Mouse (Mus musculus) CH12.LX (cell line): ENCODE data around the gene Vwa5b2. TPM values are rescaled to one million over a fixed set of nuclear protein-coding genes. Genes with fewer than 3 reads are reported as not detected.
A peak's percentile ranks its signal among the peaks of the same experiment; 100 is the strongest.

Experiments used
- DNase-seq: peaks from one replicate; pipeline ENCODE4 v3.0.0-alpha.2; 2013; ENCODE audit errors: extremely low read depth
- H3K27ac ChIP-seq: 2 replicates; pipeline ENCODE4 v1.5.1; 2012; ENCODE audit warnings: low read depth, mild to moderate bottlenecking, control low read depth, moderate library complexity; ENCODE audit not compliant: insufficient read depth
- H3K27me3 ChIP-seq: replicated peaks from 2 replicates; pipeline ENCODE3; 2012; ENCODE audit warnings: inconsistent platforms
- H3K36me3 ChIP-seq, 2 experiments: replicated peaks in 1 of 2; 2 replicates each; pipeline versions ENCODE3 to v1.6.1; 2012; ENCODE audit warnings: inconsistent platforms in 1 of 2, low read length in 1 of 2, mild to moderate bottlenecking in 1 of 2, mixed read lengths in 1 of 2, moderate library complexity in 1 of 2; ENCODE audit not compliant: control insufficient read depth in 1 of 2, insufficient read depth in 1 of 2
- H3K4me1 ChIP-seq, 2 experiments: 2 replicates each; pipeline ENCODE4 v1.6.1; 2012; ENCODE audit warnings: inconsistent platforms in 1 of 2, moderate library complexity in 1 of 2; ENCODE audit not compliant: insufficient read depth in 2 of 2, control insufficient read depth in 1 of 2
- H3K4me2 ChIP-seq: 2 replicates; pipeline ENCODE4 v1.6.1; 2012; ENCODE audit warnings: low read depth, mild to moderate bottlenecking, control low read depth; ENCODE audit not compliant: poor library complexity, insufficient read depth, severe bottlenecking
- H3K4me3 ChIP-seq, 3 experiments: fragments of 150-350 bp in 1 of 3; sonication (generic) in 1 of 3; replicated peaks in 1 of 3; 2 replicates each; pipeline versions ENCODE3 to v1.5.1; 2011 to 2012; ENCODE audit warnings: low read depth in 2 of 3, low read length in 2 of 3, mild to moderate bottlenecking in 2 of 3, moderate library complexity in 2 of 3, control low read depth in 1 of 3, improper control_type of control experiment in 1 of 3, inconsistent platforms in 1 of 3, mixed read lengths in 1 of 3; ENCODE audit not compliant: poor library complexity in 1 of 3
- H3K79me2 ChIP-seq: replicated peaks from 2 replicates; pipeline ENCODE4 v1.6.1; 2012; ENCODE audit warnings: mild to moderate bottlenecking, moderate library complexity; ENCODE audit not compliant: control insufficient read depth, poor library complexity, insufficient read depth, severe bottlenecking; ENCODE audit errors: extremely low read depth
- H3K9ac ChIP-seq: 2 replicates; pipeline ENCODE4 v1.6.1; 2012; ENCODE audit warnings: low read depth, mild to moderate bottlenecking, control low read depth, moderate library complexity; ENCODE audit not compliant: insufficient read depth
- H3K9me3 ChIP-seq: replicated peaks from 2 replicates; pipeline ENCODE3; 2012; ENCODE audit warnings: low read length, inconsistent platforms, mixed read lengths
- BHLHE40 ChIP-seq: IDR thresholded peaks from 2 replicates; pipeline ENCODE4 v1.6.1; 2011; ENCODE audit warnings: mild to moderate bottlenecking, low read depth, low read length, improper control_type of control experiment
- CHD2 ChIP-seq: IDR thresholded peaks from 2 replicates; pipeline ENCODE4 v1.6.1; 2011; ENCODE audit warnings: low read length, improper control_type of control experiment
- CTCF ChIP-seq, 2 experiments: IDR thresholded peaks in 1 of 2; conservative IDR thresholded peaks in 1 of 2; 2 replicates each; pipeline ENCODE4 v1.5.1; 2011 to 2012; ENCODE audit warnings: low read depth in 2 of 2, low read length in 2 of 2, improper control_type of control experiment in 1 of 2, inconsistent platforms in 1 of 2, mild to moderate bottlenecking in 1 of 2, moderate library complexity in 1 of 2
- E2F4 ChIP-seq: IDR thresholded peaks from 2 replicates; pipeline ENCODE4 v1.6.1; 2011; ENCODE audit warnings: low read depth, low read length, improper control_type of control experiment; ENCODE audit not compliant: insufficient replicate concordance
- ELF1 ChIP-seq: IDR thresholded peaks from 2 replicates; pipeline ENCODE4 v1.6.1; 2014; ENCODE audit warnings: low read depth, mild to moderate bottlenecking, inconsistent platforms, low read length, improper control_type of control experiment
- EP300 ChIP-seq: IDR thresholded peaks from 2 replicates; pipeline ENCODE4 v1.6.1; 2011; ENCODE audit warnings: low read length, improper control_type of control experiment
- GABPA ChIP-seq: IDR thresholded peaks from 2 replicates; pipeline ENCODE4 v1.6.1; 2012; ENCODE audit warnings: low read depth, low read length, improper control_type of control experiment, inconsistent platforms; ENCODE audit not compliant: insufficient replicate concordance
- IRF4 ChIP-seq: IDR thresholded peaks from 2 replicates; pipeline ENCODE4 v1.6.1; 2014; ENCODE audit warnings: low read depth, mild to moderate bottlenecking, inconsistent platforms, low read length, improper control_type of control experiment
- JUND ChIP-seq: conservative IDR thresholded peaks from 2 replicates; pipeline ENCODE4 v1.6.1; 2011; ENCODE audit warnings: low read depth, low read length, improper control_type of control experiment
- MAX ChIP-seq: IDR thresholded peaks from 2 replicates; pipeline ENCODE4 v1.6.1; 2011; ENCODE audit warnings: low read length, improper control_type of control experiment
- MAZ ChIP-seq: IDR thresholded peaks from 2 replicates; pipeline ENCODE4 v1.6.1; 2012; ENCODE audit warnings: low read depth, mild to moderate bottlenecking, inconsistent platforms, low read length, improper control_type of control experiment, moderate library complexity
- MXI1 ChIP-seq: IDR thresholded peaks from 2 replicates; pipeline ENCODE4 v1.6.1; 2011; ENCODE audit warnings: mild to moderate bottlenecking, low read depth, low read length, improper control_type of control experiment
- NRF1 ChIP-seq: IDR thresholded peaks from 2 replicates; pipeline ENCODE4 v1.6.1; 2014; ENCODE audit warnings: low read depth, mild to moderate bottlenecking, inconsistent platforms, low read length, improper control_type of control experiment, moderate library complexity
- PAX5 ChIP-seq: IDR thresholded peaks from 2 replicates; pipeline ENCODE4 v1.6.1; 2012; ENCODE audit warnings: low read length, inconsistent platforms, mixed read lengths
- SIN3A ChIP-seq: IDR thresholded peaks from 2 replicates; pipeline ENCODE4 v1.6.1; 2012; ENCODE audit warnings: low read length, improper control_type of control experiment, inconsistent platforms
- SMC3 ChIP-seq: IDR thresholded peaks from 2 replicates; pipeline ENCODE4 v1.6.1; 2011; ENCODE audit warnings: low read depth, low read length, improper control_type of control experiment
- TBP ChIP-seq: conservative IDR thresholded peaks from 2 replicates; pipeline ENCODE4 v1.6.1; 2011; ENCODE audit warnings: low read depth, low read length, improper control_type of control experiment
- USF1 ChIP-seq: IDR thresholded peaks from 2 replicates; pipeline ENCODE4 v1.6.1; 2014; ENCODE audit warnings: low read depth, mild to moderate bottlenecking, inconsistent platforms, low read length, improper control_type of control experiment
- ZKSCAN1 ChIP-seq: IDR thresholded peaks from 2 replicates; pipeline ENCODE4 v1.6.1; 2012; ENCODE audit warnings: low read depth, inconsistent platforms, low read length, improper control_type of control experiment, borderline replicate concordance
- ZMIZ1 ChIP-seq: IDR thresholded peaks from 2 replicates; pipeline ENCODE4 v1.6.1; 2012; ENCODE audit warnings: low read depth, mild to moderate bottlenecking, inconsistent platforms, low read length, improper control_type of control experiment
- dilution Hi-C: fragments of 300-500 bp; cut with MboI; formaldehyde crosslinking; loops from 2 replicates; pipeline ENCODE4 v1.14.3; 2020; ENCODE audit warnings: low sequenced_read_pairs; ENCODE audit not compliant: extremely low pct_unique_long_range_greater_than_20kb, extremely low pct_ligation_motif_present
- in situ Hi-C: fragments of 300-500 bp; cut with MboI; formaldehyde crosslinking; loops from 3 replicates; pipeline ENCODE4 v1.14.3; 2019; ENCODE audit warnings: low sequenced_read_pairs, low pct_ligation_motif_present, low pct_unique_long_range_greater_than_20kb, mixed read lengths
- polyA plus RNA-seq: library from polyadenylated mRNA; unstranded; fragments of >175 nt; gene quantifications from 2 replicates; pipeline ENCODE4 v1.2.1, GENCODE M21; 2012; ENCODE audit warnings: low read depth; ENCODE audit not compliant: insufficient read length
- total RNA-seq, 2 experiments: library from RNA; depleted of rRNA; stranded (reverse); fragments of 300-350 nt in 1 of 2; fragments of >200 nt in 1 of 2; gene quantifications; 2 replicates each; pipeline ENCODE4 v1.2.3; 2012 to 2014

Vwa5b2 gene
- total and polyA plus RNA-seq, 3 experiments = 0.29 TPM; not detected in 2

DNA sequence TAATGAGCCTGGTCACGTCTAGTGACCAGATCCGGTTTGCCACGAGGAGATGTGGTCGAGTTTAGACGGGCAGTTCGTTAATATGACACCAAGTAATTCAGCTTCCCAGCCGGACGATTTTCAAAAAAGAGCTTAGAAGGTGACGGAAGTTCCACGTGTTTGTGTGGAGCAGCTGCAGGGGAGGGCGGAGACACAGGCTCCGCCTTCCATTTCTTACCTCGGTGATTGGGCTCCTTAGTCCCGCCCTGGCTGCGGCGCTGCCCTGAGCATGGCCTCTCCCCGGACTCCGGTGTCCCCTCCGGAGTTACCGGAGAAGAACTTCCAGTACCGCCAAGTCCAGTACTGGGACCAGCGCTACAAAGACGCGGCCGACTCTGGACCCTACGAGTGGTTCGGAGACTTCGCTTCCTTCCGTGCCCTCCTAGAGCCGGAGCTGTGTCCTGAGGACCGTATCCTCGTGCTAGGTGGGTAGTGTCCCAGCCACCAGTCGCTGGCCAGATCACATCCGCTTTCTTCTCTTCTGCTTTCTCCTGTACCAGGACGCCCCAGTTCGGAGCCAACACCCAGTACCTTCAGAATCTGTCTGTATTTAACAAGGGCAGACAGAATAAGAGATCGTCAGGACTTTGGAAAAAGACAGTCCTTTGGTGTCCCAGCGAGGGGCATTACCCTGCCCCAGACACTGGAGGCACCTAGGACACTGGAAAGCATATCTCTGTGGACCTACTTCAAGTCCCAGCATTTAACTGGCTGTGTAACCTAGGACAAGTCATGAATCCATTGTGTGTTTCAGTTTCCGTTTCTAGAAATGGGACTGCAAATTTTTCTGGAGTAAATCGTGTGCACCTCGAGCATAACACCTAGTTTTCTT, 22.3 kb downstream of the Vwa5b2 start, which contains the start of the genes Eef1akmt4, Gm49333 and Alg3 (continued):
- 0 out of 2 replicates have a peak, but pooled peaks have one; percentile 80 for TF ChIP-seq E2F4
- no peak for TF ChIP-seq CTCF (conservative IDR thresholded peaks at IDR 0.05 in 1 of 2, IDR thresholded peaks at IDR 0.05 in 1 of 2; ENCODE audit: low read depth in 2 of 2, low read length in 2 of 2)
- no peak for TF ChIP-seq PAX5
- TF ChIP-seq SMC3 = no peak
- 0 out of 2 replicates have a peak, but pooled peaks have one; percentile 44 for TF ChIP-seq MAZ
- TF ChIP-seq USF1 = no peak
- peak; percentile 91 for TF ChIP-seq TBP

DNA sequence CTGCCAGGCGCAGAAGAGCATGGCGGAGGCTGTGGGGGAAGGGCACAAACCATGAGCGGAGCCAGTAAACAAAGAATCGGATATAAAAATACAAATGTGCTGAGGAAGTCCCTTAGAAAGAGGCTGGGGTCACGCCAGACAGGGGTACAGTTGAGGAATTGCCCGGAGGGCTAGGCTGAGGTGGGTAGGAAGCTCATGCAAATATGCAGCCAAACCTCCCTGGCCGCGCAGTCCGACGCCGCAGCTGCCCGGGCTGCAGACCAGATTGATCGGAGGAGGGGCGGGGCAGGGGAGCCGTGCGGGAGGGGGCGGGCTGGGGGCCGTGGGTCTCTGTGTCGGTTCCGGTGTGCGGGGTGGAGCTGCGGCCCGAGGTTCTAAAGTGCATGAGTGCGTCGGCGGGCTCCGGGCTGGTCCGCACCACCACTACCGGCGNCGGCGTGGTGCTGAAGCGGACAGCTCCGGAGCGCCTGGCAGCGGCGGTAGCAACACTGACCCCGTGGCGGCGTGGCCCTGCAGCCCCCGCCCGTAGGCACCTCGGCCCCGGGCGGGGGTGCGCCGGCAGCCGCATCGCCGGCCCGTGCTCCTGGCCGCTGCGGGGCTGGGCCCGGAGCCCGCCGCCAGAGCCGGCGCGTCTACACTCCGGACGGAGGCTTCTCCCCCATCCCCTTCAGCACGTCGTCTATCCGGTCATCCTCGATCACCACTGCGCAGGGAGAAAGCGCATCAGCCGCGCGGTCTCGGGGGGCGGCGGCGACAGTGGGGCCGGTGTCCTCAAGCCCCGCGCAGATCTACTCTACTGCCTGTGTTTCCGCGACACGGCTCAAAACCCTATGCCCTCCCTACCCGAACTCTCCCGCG, 30.5 kb downstream of the Vwa5b2 start:
- no peak overlapping the region for H3K9ac ChIP-seq
- peak overlapping the region; percentile 72 for H3K4me2 ChIP-seq
- H3K9me3 ChIP-seq = peaks cover 17% of the 10 kb centered on the region
- no peak overlapping the region for H3K27ac ChIP-seq
- no peak for DNase-seq
- peaks cover 2 to 54% of the 10 kb centered on the region in 2 experiments for H3K36me3 ChIP-seq
- peaks cover 4 to 27% of the 10 kb centered on the region in 2 experiments; a peak in 3 of 4 replicates for H3K4me1 ChIP-seq
- peak overlapping the region in 1 of 3 experiments; percentile 80 for H3K4me3 ChIP-seq
- H3K27me3 ChIP-seq = no peaks in the 10 kb centered on the region
- H3K79me2 ChIP-seq = no peaks in the 10 kb centered on the region
- in situ Hi-C loops (loop anchor here (5.0 to 10.0 kb wide), 2 partner anchors 112 to 325 kb away; no protein-coding TSS in a partner anchor), dilution Hi-C loops (no loop called here)
- TF ChIP-seq ZMIZ1 = 0 out of 2 replicates have a peak, but pooled peaks have one; percentile 9
- no peak for TF ChIP-seq ELF1
- TF ChIP-seq SIN3A = peak; percentile 69; the same call in 1 of the 2 replicates
- TF ChIP-seq MXI1 = peak; percentile 92
- no peak for TF ChIP-seq NRF1
- TF ChIP-seq, all 38 proteins: peak for 3

DNA sequence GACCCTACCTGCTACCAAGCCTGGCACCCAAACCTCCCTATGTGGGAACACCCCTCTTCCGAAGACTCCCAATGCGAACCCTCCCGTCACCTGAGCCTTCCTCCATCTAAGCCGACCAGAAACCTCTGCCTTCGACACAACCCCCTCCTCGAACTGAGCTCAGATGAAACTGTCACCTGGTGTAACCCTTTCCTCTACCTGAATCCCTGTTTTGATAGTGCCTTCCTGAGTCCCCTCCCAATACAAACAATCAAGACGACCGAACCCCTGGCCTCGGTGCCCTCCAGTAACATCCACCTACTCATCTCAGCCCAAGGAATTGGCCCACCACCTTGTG, 31.1 kb downstream of the Vwa5b2 start:
- H3K4me3 ChIP-seq = peak overlapping the region in 2 of 3 experiments; percentile 62 to 80
- H3K4me1 ChIP-seq = peaks cover 4 to 27% of the 10 kb centered on the region in 2 experiments; a peak in 3 of 4 replicates
- in situ Hi-C loops = no loop called here

More for the DNA sequence above, 31.1 kb downstream of the Vwa5b2 start:
- dilution Hi-C loops = no loop called here
- Histone ChIP-seq H3K9ac (no peak overlapping the region; the same call in 1 of the 2 replicates), H3K79me2 (no peaks in the 10 kb centered on the region), H3K27me3 (no peaks in the 10 kb centered on the region), H3K27ac (no peak overlapping the region), H3K4me2 (peak overlapping the region; percentile 72), H3K9me3 (peaks cover 17% of the 10 kb centered on the region), H3K36me3 (peaks cover 2 to 52% of the 10 kb centered on the region in 2 experiments)
- TF ChIP-seq E2F4 = no peak
- no peak for TF ChIP-seq MAX
- no peak for TF ChIP-seq BHLHE40
- no peak for TF ChIP-seq EP300
- no peak for TF ChIP-seq GABPA
- no peak for TF ChIP-seq JUND
- no peak for TF ChIP-seq CHD2
- no peak for TF ChIP-seq IRF4
- no peak for TF ChIP-seq ZKSCAN1
- DNase-seq = no peak
